Mouse (Mus musculus): ENCODE measurements around the gene Zfp488.

Zfp488 gene

DNA sequence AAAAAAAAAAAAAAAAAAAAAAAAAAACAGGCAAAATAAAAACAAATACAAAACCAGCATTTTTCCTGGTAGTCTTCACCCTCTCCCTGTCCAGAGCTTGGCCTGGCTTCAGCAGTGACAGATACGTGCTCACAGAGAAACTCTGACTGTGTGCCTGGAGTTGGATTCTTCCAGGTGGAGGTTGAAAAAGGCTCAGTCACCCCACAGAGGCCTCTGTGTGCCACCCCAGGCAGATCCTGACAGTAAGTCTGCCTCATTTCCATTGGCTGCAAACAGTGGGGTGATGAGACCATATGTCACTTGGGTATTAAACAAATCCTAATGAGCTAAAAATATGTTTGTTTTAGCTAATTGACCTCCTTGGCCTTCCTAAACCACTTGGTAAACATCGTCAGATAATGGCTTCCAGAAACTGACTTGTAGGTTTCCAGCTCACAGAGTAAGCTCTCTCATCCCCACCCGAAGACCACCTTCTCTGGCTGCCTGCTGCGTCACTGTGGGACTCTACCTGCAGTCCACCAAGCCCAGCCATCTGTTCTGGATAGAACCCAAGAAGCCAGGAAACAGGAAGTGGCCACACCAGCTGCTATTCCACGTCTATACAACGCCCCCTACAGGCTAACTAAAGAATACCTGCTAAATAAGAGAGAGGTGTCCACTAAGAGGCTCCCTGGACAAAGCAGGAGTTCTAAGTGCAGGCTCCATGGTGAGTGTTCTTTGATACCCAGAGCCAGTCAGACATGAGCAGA is 26.2 kb downstream of the Zfp488 start:
- DNase-seq (ENCODE audit: inconsistent age in 2 of 2, low spot score in 1 of 2): no peak

DNA sequence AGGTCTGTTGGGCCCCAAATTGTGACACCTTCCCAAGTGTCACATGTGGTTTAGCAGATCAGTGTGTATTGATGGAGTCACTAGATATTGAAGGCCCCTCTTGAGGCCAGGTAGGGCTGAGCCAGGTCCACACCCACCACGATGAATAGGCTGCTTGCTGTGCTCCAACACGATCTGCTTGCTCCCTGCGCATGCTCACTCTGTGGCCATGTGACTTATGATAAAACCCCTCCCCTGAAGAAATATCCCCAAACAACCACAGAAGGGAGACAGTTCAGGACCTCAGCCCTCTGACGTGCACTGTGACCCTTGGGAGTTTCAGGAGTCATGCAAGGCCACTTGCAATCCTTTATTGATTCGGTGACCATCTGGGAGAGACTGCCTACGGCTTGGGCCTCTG is 32.4 kb downstream of the Zfp488 start:
- no peak for DNase-seq (ENCODE audit: inconsistent age in 2 of 2, low spot score in 1 of 2)

DNA sequence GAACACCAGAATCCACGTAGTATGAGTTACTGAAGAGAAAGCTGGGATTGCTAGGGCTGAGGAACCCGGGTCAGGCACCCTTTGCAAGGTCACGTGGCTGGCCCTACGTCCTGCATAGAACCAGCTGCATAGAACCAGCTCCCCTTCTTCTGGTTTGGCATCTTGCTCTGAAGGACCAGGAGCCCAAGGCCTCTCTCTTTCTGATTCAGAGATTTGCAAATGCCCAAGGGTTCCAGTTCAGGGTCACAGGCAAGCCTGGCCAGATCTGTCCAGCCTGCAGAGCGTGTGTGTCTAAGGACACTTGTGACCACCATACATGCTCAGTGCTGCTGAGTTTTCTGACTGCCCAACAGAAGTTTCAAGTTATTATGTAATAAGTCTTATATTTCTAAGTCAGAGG is 36.3 kb downstream of the Zfp488 start:
- DNase-seq (ENCODE audit: inconsistent age in 2 of 2, low spot score in 1 of 2): peak; percentile 77 to 90

DNA sequence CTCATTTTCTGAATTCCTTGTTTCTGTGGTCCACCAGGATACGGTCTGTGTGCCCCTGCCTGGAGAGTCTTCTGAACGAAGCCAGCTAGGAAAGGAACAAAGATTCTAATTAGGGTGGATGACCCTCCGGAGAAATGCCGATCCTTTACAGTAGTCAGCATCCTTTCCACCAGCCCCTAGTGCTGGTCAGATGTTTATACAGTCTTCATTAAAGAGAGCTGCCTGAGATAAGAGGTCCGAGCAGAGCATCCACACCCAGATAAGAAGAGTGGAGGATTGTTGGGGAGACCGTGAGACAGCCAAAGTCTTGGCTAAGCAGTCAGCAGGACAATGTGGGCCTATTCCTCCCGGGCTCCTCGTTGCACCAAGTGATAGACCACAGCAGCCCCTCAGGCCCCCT is 37.8 kb downstream of the Zfp488 start, which contains the start of gene Gdf2:
Gdf2 (plus strand) TSS at position 301 of the 400 bp plus-strand sequence.
- no peak for DNase-seq (ENCODE audit: inconsistent age in 2 of 2, low spot score in 1 of 2)

DNA sequence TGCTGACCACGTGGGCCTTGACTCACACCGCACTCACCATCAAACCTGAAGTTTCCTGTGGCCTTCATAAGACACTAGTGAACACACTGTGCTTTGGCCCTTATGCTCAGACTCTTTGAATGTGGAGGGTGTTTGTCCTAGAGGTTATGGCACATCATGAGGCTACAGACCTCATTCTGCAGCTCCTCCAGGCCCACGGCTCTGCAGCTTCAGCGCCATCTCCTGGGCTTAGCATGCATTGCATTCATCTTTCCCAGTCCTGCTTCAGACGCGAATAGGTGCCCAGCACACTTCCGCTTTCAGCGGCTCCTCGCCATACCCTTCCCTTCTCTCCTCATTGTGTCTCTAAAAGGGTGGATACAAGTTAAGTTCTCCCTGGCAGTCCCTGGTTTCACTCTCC is 39.4 kb downstream of the Zfp488 start:
- DNase-seq (ENCODE audit: inconsistent age in 2 of 2, low spot score in 1 of 2): peak; percentile 69 to 86

DNA sequence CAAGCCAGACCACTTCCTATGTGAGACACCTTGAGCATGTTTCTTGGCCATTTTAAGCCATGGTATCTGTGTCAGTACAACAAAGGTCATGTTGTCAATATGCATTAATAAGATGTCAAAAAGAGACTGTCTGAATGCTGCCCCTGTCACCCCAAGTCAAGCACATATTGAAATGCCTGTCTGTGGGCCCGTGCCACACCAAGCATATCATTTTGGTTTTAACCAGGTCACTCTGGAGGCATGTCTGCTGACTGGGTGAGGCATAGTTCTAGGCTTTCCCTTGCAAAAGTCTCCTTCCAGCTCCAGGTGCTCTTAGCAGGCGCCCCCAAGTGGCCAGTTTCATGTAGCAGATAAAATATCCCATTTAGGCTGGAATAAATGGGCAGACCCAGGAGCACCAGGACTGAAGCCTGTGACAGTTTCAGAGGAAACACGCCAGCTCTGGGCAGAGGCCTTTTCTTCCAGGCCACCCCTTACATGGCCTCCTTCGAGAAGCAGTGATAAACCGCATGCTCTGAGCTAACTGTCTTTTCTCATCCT is 44.7 kb downstream of the Zfp488 start:
- DNase-seq (ENCODE audit: inconsistent age in 2 of 2, low spot score in 1 of 2): peak; percentile 43 to 80

DNA sequence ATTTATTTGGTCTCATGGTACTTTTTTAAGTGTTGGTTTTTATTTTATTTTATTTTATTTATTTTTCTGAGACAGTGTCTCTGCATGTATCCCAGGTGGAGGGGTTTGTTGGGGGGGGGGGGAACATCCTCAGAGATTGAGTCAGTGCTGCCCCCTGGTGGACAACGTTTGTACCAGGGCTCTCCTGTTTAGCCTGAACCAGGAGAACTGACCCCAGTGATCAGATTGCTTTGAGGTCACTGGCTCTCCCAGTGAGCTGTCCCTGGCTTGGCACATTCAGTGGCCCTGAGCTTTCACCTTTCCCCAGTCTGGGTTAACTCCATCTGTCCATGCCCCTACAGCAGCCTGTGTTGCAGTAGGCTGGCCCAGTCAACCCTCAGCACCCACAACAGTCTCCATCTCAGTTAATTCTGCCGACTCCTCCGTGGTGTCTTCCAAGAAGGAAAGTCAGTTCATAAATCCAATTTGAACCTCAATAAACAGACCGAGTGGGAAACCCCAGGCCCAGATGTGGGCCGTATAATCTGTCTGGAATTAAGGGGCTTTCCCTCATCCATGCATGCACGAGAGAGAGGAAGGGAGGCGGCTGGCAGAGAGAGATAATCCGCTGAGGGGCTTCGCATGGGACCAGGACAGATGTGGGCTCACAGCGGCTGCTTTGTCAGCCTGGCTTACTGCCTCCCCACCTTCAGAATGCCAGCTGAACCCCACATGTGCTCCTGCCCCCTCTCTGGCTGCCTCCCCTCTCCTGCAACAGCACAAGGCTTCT is 45.4 kb downstream of the Zfp488 start:
- peak; percentile 56 to 85 for DNase-seq (ENCODE audit: inconsistent age in 2 of 2, low spot score in 1 of 2)

DNA sequence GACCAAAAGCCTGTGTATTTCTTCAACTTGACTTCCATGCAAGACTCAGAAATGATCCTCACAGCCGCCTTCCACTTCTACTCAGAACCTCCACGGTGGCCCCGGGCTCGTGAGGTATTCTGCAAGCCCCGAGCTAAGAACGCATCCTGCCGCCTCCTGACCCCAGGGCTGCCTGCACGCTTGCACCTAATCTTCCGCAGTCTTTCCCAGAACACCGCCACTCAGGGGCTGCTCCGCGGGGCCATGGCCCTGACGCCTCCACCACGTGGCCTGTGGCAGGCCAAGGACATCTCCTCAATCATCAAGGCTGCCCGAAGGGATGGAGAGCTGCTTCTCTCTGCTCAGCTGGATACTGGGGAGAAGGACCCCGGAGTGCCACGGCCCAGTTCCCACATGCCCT is 46.7 kb downstream of the Zfp488 start:
- peak; percentile 41 to 50 for DNase-seq (ENCODE audit: inconsistent age in 2 of 2, low spot score in 1 of 2)

DNA sequence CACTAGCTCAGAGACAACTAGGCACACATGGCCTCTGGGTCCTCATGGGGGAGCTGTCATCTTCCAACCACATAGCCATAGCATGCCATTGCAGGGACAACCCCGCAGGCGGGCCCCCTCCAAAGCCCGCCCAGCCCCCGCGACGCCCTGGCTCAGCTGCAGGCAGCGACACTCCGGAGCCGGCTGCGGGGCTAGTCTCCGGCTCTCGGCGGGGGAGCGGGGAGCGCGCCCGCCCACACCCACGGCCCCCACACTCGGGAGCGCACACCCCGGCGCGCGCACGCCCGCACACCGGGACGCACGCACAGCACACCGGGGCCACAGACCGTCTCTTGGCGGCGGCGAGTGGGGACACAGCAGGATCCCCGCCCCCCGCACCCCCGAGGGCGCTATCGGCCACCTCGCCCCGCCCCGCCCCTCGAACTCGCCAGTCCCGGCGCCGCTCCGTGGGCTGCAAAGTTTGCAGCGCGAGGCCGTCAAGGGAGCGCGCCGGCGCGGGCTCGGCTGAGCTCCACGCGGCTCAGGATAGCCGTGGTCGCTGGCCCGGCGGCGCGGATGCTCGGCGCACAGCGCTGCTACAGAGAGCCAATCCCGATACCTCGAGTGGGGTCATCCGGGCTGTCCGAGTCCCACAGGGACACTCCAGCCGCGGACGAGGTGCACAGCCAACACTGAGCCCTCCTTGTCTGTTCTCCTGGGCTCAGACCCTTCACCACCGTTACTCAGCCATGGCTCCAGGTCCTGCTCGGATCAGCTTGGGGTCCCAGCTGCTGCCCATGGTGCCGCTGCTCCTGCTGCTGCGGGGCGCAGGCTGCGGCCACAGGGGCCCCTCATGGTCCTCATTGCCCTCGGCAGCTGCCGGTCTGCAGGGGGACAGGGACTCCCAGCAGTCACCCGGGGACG is 55.1 kb downstream of the Zfp488 start, which contains the start of gene Gdf10:
Gdf10 (plus strand) TSS at position 420 of the 903 bp plus-strand sequence.
- peak; percentile 30 to 61 for DNase-seq (ENCODE audit: inconsistent age in 2 of 2, low spot score in 1 of 2)

DNA sequence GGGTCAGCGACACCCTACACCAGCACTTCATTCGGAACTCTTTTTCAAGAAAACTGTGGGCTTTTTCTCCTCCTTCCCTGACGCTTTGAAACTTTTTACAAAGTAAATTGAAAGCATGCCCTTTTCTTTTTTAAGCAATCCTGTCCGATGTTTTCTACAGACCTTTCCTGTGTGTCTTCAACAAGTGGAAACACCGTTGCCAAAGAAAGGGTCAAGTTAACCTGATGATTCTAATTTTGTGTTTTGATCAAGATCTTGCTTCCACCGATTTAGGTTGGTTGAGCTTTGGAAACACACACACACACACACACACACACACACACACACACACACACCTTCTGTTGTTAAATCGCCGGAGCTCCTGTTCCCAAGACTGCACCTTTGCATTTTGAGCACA is 55.8 kb downstream of the Zfp488 start:
- no peak for DNase-seq (ENCODE audit: inconsistent age in 2 of 2, low spot score in 1 of 2)

DNA sequence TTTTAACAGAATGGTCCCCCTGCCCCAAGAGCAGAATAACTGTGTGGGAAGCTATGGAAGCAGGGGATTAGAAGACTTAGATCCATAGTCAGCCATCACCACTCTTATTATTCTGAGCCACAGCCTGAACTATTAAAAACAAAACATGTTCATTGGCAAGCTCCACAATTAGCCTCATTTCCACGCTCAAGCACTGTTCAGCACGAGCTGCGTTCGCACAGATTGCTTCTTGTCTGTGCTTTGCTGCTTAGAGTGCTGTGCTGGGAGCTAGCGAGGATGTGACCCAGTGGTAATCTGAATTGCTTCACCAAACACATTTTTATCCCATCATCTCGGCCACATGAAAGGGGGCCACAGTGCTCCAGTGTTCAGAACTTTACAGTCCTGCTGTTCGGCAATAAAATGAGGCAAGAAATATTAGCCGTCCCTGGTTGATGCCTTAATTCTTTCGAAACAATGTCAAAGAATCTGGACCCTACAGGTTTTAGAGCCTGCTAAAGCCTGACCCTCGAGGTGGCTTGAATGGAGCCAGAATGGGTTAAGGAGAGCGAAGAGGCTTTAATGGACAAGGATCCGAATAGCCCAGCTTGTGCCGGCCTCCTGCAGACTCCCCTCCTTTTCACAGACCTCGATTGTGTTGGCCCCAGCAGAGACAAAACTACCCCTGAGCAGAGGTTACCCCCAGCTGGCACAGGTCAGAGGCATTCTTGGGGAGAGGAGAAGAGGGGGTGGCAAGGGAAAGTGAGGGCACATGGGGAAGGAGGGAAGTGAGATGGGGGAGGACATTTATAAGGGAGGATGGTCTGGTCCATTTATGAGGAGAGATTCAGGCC is 57.6 kb downstream of the Zfp488 start:
- no peak for DNase-seq (ENCODE audit: inconsistent age in 2 of 2, low spot score in 1 of 2)

Measured in adrenal gland, adult (tissue).